Mouse (Mus musculus): ENCODE data around the gene Cd79b.

GRCm38 (mm10) chr11:106273311-106273684 is 41.3 kb downstream of the Cd79b start:
- no peak for TF ChIP-seq CTCF (IDR thresholded peaks at IDR 0.05; ENCODE audit: low read depth, low read length)
- TF ChIP-seq POLR2AphosphoS5 (IDR thresholded peaks at IDR 0.05; ENCODE audit: insufficient replicate concordance, low read depth, low read length) = no peak
- TF ChIP-seq TAL1 (conservative IDR thresholded peaks at IDR 0.05; ENCODE audit: low read depth, low read length) = no peak
- TF ChIP-seq GATA1 (IDR thresholded peaks at IDR 0.05; ENCODE audit: borderline replicate concordance, low read length) = no peak
